Mouse (Mus musculus) neural tube, embryonic 13.5 days (tissue): ENCODE measurements around the gene Foxred2. TPM values are rescaled to one million over a fixed set of nuclear protein-coding genes. Genes with fewer than 3 reads are reported as not detected.

Experiments
- ATAC-seq: fragments of 200-750 bp; cut with Nextera tagmentation; 2 replicates; pipeline ENCODE4 v1.8.0; 2017; ENCODE audit warnings: low read depth, mild to moderate bottlenecking, moderate TSS enrichment, moderate library complexity
- H3K27ac ChIP-seq: fragments of 300-500 bp; sonication (generic); replicated peaks from 2 replicates; pipeline ENCODE4 v1.5.1; 2015; ENCODE audit warnings: moderate library complexity, mild to moderate bottlenecking, inconsistent platforms
- H3K27me3 ChIP-seq: fragments of 300-500 bp; sonication (generic); 2 replicates; pipeline ENCODE4 v1.6.1; 2015; ENCODE audit warnings: mild to moderate bottlenecking, inconsistent platforms
- H3K36me3 ChIP-seq: fragments of 300-500 bp; sonication (generic); 2 replicates; pipeline ENCODE4 v1.6.1; 2015; ENCODE audit warnings: mild to moderate bottlenecking, inconsistent platforms
- H3K4me1 ChIP-seq: fragments of 300-500 bp; sonication (generic); replicated peaks from 2 replicates; pipeline ENCODE4 v1.6.1; 2015; ENCODE audit warnings: inconsistent platforms
- H3K4me2 ChIP-seq: fragments of 300-500 bp; sonication (generic); 2 replicates; pipeline ENCODE4 v1.6.1; 2015; ENCODE audit warnings: inconsistent platforms, mild to moderate bottlenecking, moderate library complexity
- H3K4me3 ChIP-seq: fragments of 300-500 bp; sonication (generic); 2 replicates; pipeline ENCODE4 v1.5.1; 2015; ENCODE audit warnings: mild to moderate bottlenecking, inconsistent platforms
- H3K9ac ChIP-seq: fragments of 300-500 bp; sonication (generic); 2 replicates; pipeline ENCODE4 v1.6.1; 2015; ENCODE audit warnings: moderate library complexity, mild to moderate bottlenecking, inconsistent platforms
- H3K9me3 ChIP-seq: fragments of 300-500 bp; sonication (generic); 2 replicates; pipeline ENCODE4 v1.6.1; 2016; ENCODE audit warnings: inconsistent platforms
- WGBS: fragments of 180-500 bp; shearing (Covaris S2); methylation state at CpG from one replicate; pipeline ENCODE4 v1.1.7; 2015; 5-methylcytosine and 5-hydroxymethylcytosine counted together
- polyA plus RNA-seq: library from polyadenylated mRNA; unstranded; fragments of >200 nt; fragmentation: Nextera tagmentation; extraction: Ambion mirVana; gene quantifications from 2 replicates; pipeline ENCODE4 v1.2.1, GENCODE M21; 2015

The Foxred2 gene
- polyA plus RNA-seq, 1 experiment from 2014 or later = 6.7 TPM

GRCm38 (mm10) chr15:77925195-77925594, 31.3 kb downstream of the Foxred2 start:
- H3K9me3 ChIP-seq = no peaks in the 10 kb centered on the region
- peaks cover 25% of the 10 kb centered on the region for H3K4me1 ChIP-seq
- H3K36me3 ChIP-seq = peaks cover 70% of the 10 kb centered on the region
- H3K4me3 ChIP-seq = no peak overlapping the region
- no peak overlapping the region for H3K27ac ChIP-seq
- no peak for ATAC-seq
- WGBS = 94% methylated on average over 2 of the region's 2 CpGs
- no peaks in the 10 kb centered on the region for H3K27me3 ChIP-seq
- no peak overlapping the region for H3K9ac ChIP-seq
- H3K4me2 ChIP-seq = no peak overlapping the region

GRCm38 (mm10) chr15:77923267-77924035, 33.1 kb downstream of the Foxred2 start:
- H3K4me1 ChIP-seq = peaks cover 15% of the 10 kb centered on the region
- no peak overlapping the region for H3K4me2 ChIP-seq
- peaks cover 85% of the 10 kb centered on the region for H3K36me3 ChIP-seq
- no peak overlapping the region for H3K4me3 ChIP-seq
- WGBS = 72% methylated on average over 9 of the region's 9 CpGs
- H3K9me3 ChIP-seq = no peaks in the 10 kb centered on the region
- H3K27me3 ChIP-seq = no peaks in the 10 kb centered on the region
- H3K9ac ChIP-seq = no peak overlapping the region
- H3K27ac ChIP-seq = no peak overlapping the region
- ATAC-seq = no peak

GRCm38 (mm10) chr15:77922710-77923109, 33.8 kb downstream of the Foxred2 start:
- Histone ChIP-seq H3K4me2 (no peak overlapping the region), H3K27ac (no peak overlapping the region), H3K9me3 (no peaks in the 10 kb centered on the region), H3K9ac (no peak overlapping the region), H3K4me3 (no peak overlapping the region), H3K27me3 (no peaks in the 10 kb centered on the region), H3K36me3 (peaks cover 90% of the 10 kb centered on the region), H3K4me1 (peaks cover 8% of the 10 kb centered on the region)
- WGBS = 85% methylated on average over 9 of the region's 9 CpGs
- no peak for ATAC-seq

- Histone ChIP-seq H3K27ac (no peak overlapping the region), H3K4me1 (no peaks in the 10 kb centered on the region), H3K9me3 (no peaks in the 10 kb centered on the region), H3K4me3 (no peak overlapping the region), H3K27me3 (no peaks in the 10 kb centered on the region), H3K36me3 (peaks cover 84% of the 10 kb centered on the region), H3K4me2 (no peak overlapping the region), H3K9ac (no peak overlapping the region)
- no peak for ATAC-seq
- WGBS = 89% methylated on average over 6 of the region's 6 CpGs
Measured at GRCm38 (mm10) chr15:77921636-77922035, 34.9 kb downstream of the Foxred2 start.

GRCm38 (mm10) chr15:77920511-77921462, 35.7 kb downstream of the Foxred2 start:
- no peak overlapping the region for H3K9ac ChIP-seq
- no peak for ATAC-seq
- H3K27ac ChIP-seq = no peak overlapping the region
- H3K9me3 ChIP-seq = no peaks in the 10 kb centered on the region
- H3K4me2 ChIP-seq = no peak overlapping the region
- no peak overlapping the region for H3K4me3 ChIP-seq
- H3K36me3 ChIP-seq = peaks cover 84% of the 10 kb centered on the region
- whole genome bisulfite sequencing = 83% methylated on average over 10 of the region's 10 CpGs
- no peaks in the 10 kb centered on the region for H3K27me3 ChIP-seq
- no peaks in the 10 kb centered on the region for H3K4me1 ChIP-seq

GRCm38 (mm10) chr15:77919441-77919840, 37.1 kb downstream of the Foxred2 start:
- Histone ChIP-seq H3K4me1 (no peaks in the 10 kb centered on the region), H3K27ac (no peak overlapping the region), H3K27me3 (no peaks in the 10 kb centered on the region), H3K9ac (0 out of 2 replicates have a peak overlapping the region, but pooled peaks have one; percentile 12), H3K36me3 (peaks cover 85% of the 10 kb centered on the region), H3K4me2 (no peak overlapping the region), H3K4me3 (no peak overlapping the region), H3K9me3 (no peaks in the 10 kb centered on the region)
- 89% methylated on average over 12 of the region's 12 CpGs for WGBS
- no peak for ATAC-seq

- H3K4me2 ChIP-seq = no peak overlapping the region
- WGBS = 43% methylated on average over 8 of the region's 8 CpGs
- H3K9me3 ChIP-seq = no peaks in the 10 kb centered on the region
- H3K9ac ChIP-seq = no peak overlapping the region
- H3K36me3 ChIP-seq = peaks cover 69% of the 10 kb centered on the region
- 0 out of 2 replicates have a peak, but pooled peaks have one; percentile 61 for ATAC-seq
- H3K27ac ChIP-seq = no peak overlapping the region
- no peaks in the 10 kb centered on the region for H3K27me3 ChIP-seq
- 0 out of 2 replicates have a peak, but pooled peaks cover 4% of the 10 kb centered on the region for H3K4me1 ChIP-seq
- no peak overlapping the region for H3K4me3 ChIP-seq
Measured at GRCm38 (mm10) chr15:77916851-77917544, 39.5 kb downstream of the Foxred2 start.

- Histone ChIP-seq H3K4me2 (no peak overlapping the region), H3K27me3 (no peaks in the 10 kb centered on the region), H3K9me3 (no peaks in the 10 kb centered on the region), H3K36me3 (peaks cover 54% of the 10 kb centered on the region), H3K4me3 (no peak overlapping the region), H3K4me1 (0 out of 2 replicates have a peak, but pooled peaks cover 4% of the 10 kb centered on the region), H3K9ac (no peak overlapping the region), H3K27ac (no peak overlapping the region)
- WGBS = 97% methylated on average over 4 of the region's 4 CpGs
- no peak for ATAC-seq
Measured at GRCm38 (mm10) chr15:77915287-77915686, 41.2 kb downstream of the Foxred2 start.

- Histone ChIP-seq H3K27ac (no peak overlapping the region), H3K9me3 (no peaks in the 10 kb centered on the region), H3K4me2 (no peak overlapping the region), H3K36me3 (peaks cover 47% of the 10 kb centered on the region), H3K9ac (no peak overlapping the region), H3K4me3 (no peak overlapping the region), H3K27me3 (no peaks in the 10 kb centered on the region), H3K4me1 (0 out of 2 replicates have a peak, but pooled peaks cover 4% of the 10 kb centered on the region)
- 97% methylated on average over 3 of the region's 3 CpGs for WGBS
- no peak for ATAC-seq
Measured at GRCm38 (mm10) chr15:77914507-77914906, 42.0 kb downstream of the Foxred2 start.

- Histone ChIP-seq H3K4me1 (0 out of 2 replicates have a peak, but pooled peaks cover 4% of the 10 kb centered on the region), H3K9me3 (no peaks in the 10 kb centered on the region), H3K9ac (no peak overlapping the region), H3K27ac (no peak overlapping the region), H3K36me3 (peaks cover 34% of the 10 kb centered on the region), H3K4me3 (no peak overlapping the region), H3K4me2 (no peak overlapping the region), H3K27me3 (no peaks in the 10 kb centered on the region)
- ATAC-seq = no peak
- WGBS = 87% methylated on average over 8 of the region's 8 CpGs
Measured at GRCm38 (mm10) chr15:77913054-77913453, 43.5 kb downstream of the Foxred2 start.

GRCm38 (mm10) chr15:77912585-77912984, 43.9 kb downstream of the Foxred2 start:
- no peak for ATAC-seq
- Histone ChIP-seq H3K9ac (no peak overlapping the region), H3K4me1 (0 out of 2 replicates have a peak, but pooled peaks cover 4% of the 10 kb centered on the region), H3K4me2 (no peak overlapping the region), H3K36me3 (peaks cover 33% of the 10 kb centered on the region), H3K4me3 (no peak overlapping the region), H3K27ac (no peak overlapping the region), H3K27me3 (no peaks in the 10 kb centered on the region), H3K9me3 (no peaks in the 10 kb centered on the region)
- WGBS = 66% methylated on average over 7 of the region's 7 CpGs
